Mouse (Mus musculus) ES-Bruce4 (cell line): ENCODE data around the gene Mafg.

Experiments used
- CTCF ChIP-seq: IDR thresholded peaks from one replicate; pipeline ENCODE4 v1.8.1; 2011; ENCODE audit warnings: low read depth, low read length
- EP300 ChIP-seq: IDR thresholded peaks from 2 replicates; pipeline ENCODE4 v1.6.1; 2011; ENCODE audit warnings: low read depth, low read length; ENCODE audit not compliant: insufficient read depth
- POLR2A ChIP-seq: IDR thresholded peaks from one replicate; pipeline ENCODE4 v1.8.1; 2011; ENCODE audit warnings: low read length; ENCODE audit not compliant: insufficient read depth

- peak; percentile 46 for TF ChIP-seq CTCF
- no peak for TF ChIP-seq POLR2A
- no peak for TF ChIP-seq EP300
These were observed 18.5 kb upstream of the Mafg start for GRCm38 (mm10) chr11:120651872-120652271.
